ENCODE assay signal across 22 mouse cellular contexts in genomic region chr9:61633936-61634335, GRCm38 (mm10).
DNase-seq lines count a peak whose midpoint lies in the region; ATAC-seq and TF ChIP-seq lines count a peak whose summit lies in the region.
"Had no signal": no experiment of that assay in that cellular context is flagged by ENCODE, and none has a peak within 500 bp of the region (broad histone marks: within the 10 kb centered on the region; RNA-seq: fewer than 3 reads in every experiment).

No protein-coding gene starts in this region.

- H3K27me3 ChIP-seq in forebrain, embryonic 10.5 days (ENCODE audit: poor library complexity, severe bottlenecking): peaks cover 47% of the 10 kb centered on the region
- no peaks in the 10 kb centered on the region; the same call in 1 of the 2 replicates for H3K27me3 ChIP-seq in forebrain, embryonic 16.5 days (replicated peaks; ENCODE audit: control insufficient read depth, insufficient read depth, low read length)
- no peaks in the 10 kb centered on the region for H3K27me3 ChIP-seq in midbrain, embryonic 11.5 days (ENCODE audit: control insufficient read depth, insufficient read depth, low read length)
- H3K27me3 ChIP-seq in midbrain, embryonic 16.5 days (ENCODE audit: control insufficient read depth, insufficient read depth, low read depth, low read length): no peaks in the 10 kb centered on the region; the same call in 1 of the 2 replicates

- peaks cover 39% of the 10 kb centered on the region for H3K4me1 ChIP-seq in forebrain, embryonic 10.5 days
- peaks cover 8% of the 10 kb centered on the region for H3K4me1 ChIP-seq in forebrain, embryonic 16.5 days (replicated peaks; ENCODE audit: control insufficient read depth, insufficient read depth, low read length)
- H3K4me1 ChIP-seq in midbrain, embryonic 11.5 days (ENCODE audit: control insufficient read depth, insufficient read depth, low read length): no peaks in the 10 kb centered on the region
- no peaks in the 10 kb centered on the region; the same call in 1 of the 2 replicates for H3K4me1 ChIP-seq in midbrain, embryonic 16.5 days (ENCODE audit: control insufficient read depth, insufficient read depth, low read length)
- H3K4me1 ChIP-seq: liver, embryonic 12.5 days; megakaryocyte, embryonic 14.5 days had no signal

- H3K4me3 ChIP-seq in forebrain, embryonic 10.5 days: no peak overlapping the region
- no peak overlapping the region for H3K4me3 ChIP-seq in forebrain, embryonic 16.5 days (replicated peaks; ENCODE audit: low read length)
- no peak overlapping the region for H3K4me3 ChIP-seq in midbrain, embryonic 11.5 days (ENCODE audit: low read depth, low read length)
- H3K4me3 ChIP-seq in midbrain, embryonic 16.5 days (ENCODE audit: low read depth, low read length): no peak overlapping the region
- H3K4me3 ChIP-seq: erythroblast, embryonic 14.5 days; heart, adult 2 months; limb, embryonic 12.5 days; liver, embryonic 12.5 days; megakaryocyte, embryonic 14.5 days had no signal

- TF ChIP-seq CTCF in brain, embryonic 14.5 days (IDR thresholded peaks at IDR 0.05; ENCODE audit: borderline replicate concordance, extremely low read depth, insufficient read depth, insufficient read length): no peak

- no peak for DNase-seq in forebrain, embryonic 10.5 days (ENCODE audit: extremely low spot score, low spot score)
- peak; percentile 49 for DNase-seq in midbrain, embryonic 11.5 days (ENCODE audit: low spot score, missing footprints)
- peak; percentile 88 for DNase-seq in brain, embryonic 14.5 days (ENCODE audit: low read depth)
- DNase-seq in retina, embryonic 14.5 days (ENCODE audit: low spot score): peak; percentile 76
- no peak for DNase-seq in thymus, postnatal 36 days
- DNase-seq: adrenal gland, postnatal 14 days; cerebellum, adult 11-12 months; cerebellum, postnatal 25 days; gastrocnemius, postnatal 14 days; heart, adult 2 months; heart, postnatal 36 days; kidney, adult 8-10 months; lung, adult 2 months; thymus, adult 2 months had no signal

- no peak for ATAC-seq in forebrain, embryonic 16.5 days
- ATAC-seq in midbrain, embryonic 11.5 days (ENCODE audit: low FRiP score): no peak
- no peak for ATAC-seq in midbrain, embryonic 16.5 days
- ATAC-seq: CD4-positive, CD25-positive, alpha-beta regulatory T cell, adult 4 months; inflammation-experienced regulatory T-cells, adult 6 months; liver, embryonic 12.5 days had no signal

- 62% methylated on average over 9 of the region's 9 CpGs for WGBS in forebrain, embryonic 10.5 days
- WGBS in forebrain, embryonic 16.5 days: 12% methylated on average over 9 of the region's 9 CpGs
- 82% methylated on average over 9 of the region's 9 CpGs for WGBS in midbrain, embryonic 11.5 days
- 61% methylated on average over 9 of the region's 9 CpGs for WGBS in midbrain, embryonic 16.5 days

- H3K9ac ChIP-seq in forebrain, embryonic 16.5 days (replicated peaks; ENCODE audit: low read depth, low read length): no peak overlapping the region
- no peak overlapping the region for H3K9ac ChIP-seq in midbrain, embryonic 11.5 days (ENCODE audit: low read length)
- H3K9ac ChIP-seq in midbrain, embryonic 16.5 days (ENCODE audit: low read depth, low read length): no peak overlapping the region
- H3K9ac ChIP-seq: limb, embryonic 12.5 days; liver, embryonic 12.5 days had no signal

- no peak for TF ChIP-seq POLR2A in brain, embryonic 14.5 days (IDR thresholded peaks at IDR 0.05; ENCODE audit: borderline replicate concordance, extremely low read depth, insufficient read depth, insufficient read length, poor library complexity, severe bottlenecking)

- H3K36me3 ChIP-seq in forebrain, embryonic 10.5 days (replicated peaks): no peaks in the 10 kb centered on the region
- no peaks in the 10 kb centered on the region for H3K36me3 ChIP-seq in forebrain, embryonic 16.5 days (ENCODE audit: control insufficient read depth, insufficient read depth)
- no peaks in the 10 kb centered on the region for H3K36me3 ChIP-seq in midbrain, embryonic 11.5 days (ENCODE audit: control insufficient read depth, insufficient read depth, low read length)
- no peaks in the 10 kb centered on the region for H3K36me3 ChIP-seq in midbrain, embryonic 16.5 days (ENCODE audit: control insufficient read depth, insufficient read depth, low read length)
- H3K36me3 ChIP-seq: limb, embryonic 12.5 days; liver, embryonic 12.5 days had no signal

- H3K4me2 ChIP-seq in forebrain, embryonic 16.5 days (ENCODE audit: low read length): no peak overlapping the region
- H3K4me2 ChIP-seq in midbrain, embryonic 11.5 days: no peak overlapping the region
- H3K4me2 ChIP-seq in midbrain, embryonic 16.5 days (ENCODE audit: low read length): no peak overlapping the region
- H3K4me2 ChIP-seq: limb, embryonic 12.5 days; liver, embryonic 12.5 days had no signal

- peak overlapping the region; percentile 65; the same call in 1 of the 2 replicates for H3K27ac ChIP-seq in forebrain, embryonic 10.5 days
- H3K27ac ChIP-seq in forebrain, embryonic 16.5 days (ENCODE audit: low read length): no peak overlapping the region
- no peak overlapping the region for H3K27ac ChIP-seq in midbrain, embryonic 11.5 days (ENCODE audit: low read depth, low read length)
- no peak overlapping the region for H3K27ac ChIP-seq in midbrain, embryonic 16.5 days (ENCODE audit: low read length)
- H3K27ac ChIP-seq: heart, adult 2 months; limb, embryonic 12.5 days; liver, embryonic 12.5 days had no signal

- H3K9me3 ChIP-seq in forebrain, embryonic 10.5 days: no peaks in the 10 kb centered on the region
- no peaks in the 10 kb centered on the region for H3K9me3 ChIP-seq in forebrain, embryonic 16.5 days (ENCODE audit: control insufficient read depth, low read length)
- no peaks in the 10 kb centered on the region for H3K9me3 ChIP-seq in midbrain, embryonic 11.5 days (ENCODE audit: control insufficient read depth, low read length)
- no peaks in the 10 kb centered on the region for H3K9me3 ChIP-seq in midbrain, embryonic 16.5 days (replicated peaks; ENCODE audit: control insufficient read depth, low read length, poor library complexity, severe bottlenecking)
- H3K9me3 ChIP-seq: limb, embryonic 12.5 days; liver, embryonic 12.5 days had no signal

Comparison
In these comparisons a context has a peak if more than half of its experiments do, and no peak if none do; other contexts are left out.
1. DNase-seq: peak in midbrain, embryonic 11.5 days (single experiment), brain, embryonic 14.5 days (single experiment) and retina, embryonic 14.5 days (single experiment); none in forebrain, embryonic 10.5 days (single experiment) and thymus, postnatal 36 days (0 of 2).